Mouse (Mus musculus) mouse trophoblast stem cell (cell line): ENCODE results near the gene Gpd1.

Experiments
- in situ Hi-C, 2 experiments: fragments of 300-500 bp; cut with MseI, MboI; formaldehyde crosslinking; loops; 2 replicates in 1 of 2; 3 replicates in 1 of 2; pipeline ENCODE4 v1.15.1; 2025

Gene Gpd1

DNA sequence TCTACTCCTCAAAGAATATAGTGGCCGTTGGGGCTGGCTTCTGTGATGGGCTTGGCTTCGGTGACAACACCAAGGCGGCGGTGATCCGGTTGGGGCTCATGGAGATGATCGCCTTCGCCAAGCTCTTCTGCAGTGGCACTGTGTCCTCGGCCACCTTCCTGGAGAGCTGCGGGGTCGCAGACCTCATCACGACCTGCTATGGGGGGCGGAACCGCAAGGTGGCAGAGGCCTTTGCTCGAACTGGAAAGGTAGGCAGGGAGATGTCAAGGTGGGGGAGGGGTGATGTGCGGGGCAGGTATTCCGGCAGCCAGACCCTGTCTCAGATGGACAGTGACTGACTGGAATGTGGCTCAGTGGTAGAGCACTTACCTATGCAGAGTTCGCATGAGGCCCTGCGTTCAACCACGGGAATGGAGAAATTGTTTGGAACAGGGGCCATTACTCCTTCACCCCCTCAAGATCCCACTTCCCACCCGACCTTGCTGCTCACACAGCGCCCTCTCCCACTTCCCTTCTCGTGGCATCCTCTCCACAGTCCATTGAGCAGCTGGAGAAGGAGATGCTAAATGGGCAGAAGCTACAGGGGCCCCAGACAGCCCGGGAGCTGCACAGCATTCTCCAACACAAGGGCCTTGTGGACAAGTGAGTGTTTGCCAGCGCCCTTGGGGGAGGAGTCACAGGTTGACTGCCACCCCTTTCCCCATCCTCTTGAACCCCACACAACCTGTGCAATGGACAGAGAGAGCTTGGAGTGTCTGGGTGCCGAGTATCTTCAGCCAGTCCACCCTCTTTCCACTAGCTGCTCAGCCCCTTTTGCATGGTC is 4.8 kb downstream of the Gpd1 start:
- in situ Hi-C loops, result loop anchor here in 1 of 2 experiments (10.0 kb wide), 1 partner anchor 53 kb away; the partner anchor contains the start of gene Cers5

DNA sequence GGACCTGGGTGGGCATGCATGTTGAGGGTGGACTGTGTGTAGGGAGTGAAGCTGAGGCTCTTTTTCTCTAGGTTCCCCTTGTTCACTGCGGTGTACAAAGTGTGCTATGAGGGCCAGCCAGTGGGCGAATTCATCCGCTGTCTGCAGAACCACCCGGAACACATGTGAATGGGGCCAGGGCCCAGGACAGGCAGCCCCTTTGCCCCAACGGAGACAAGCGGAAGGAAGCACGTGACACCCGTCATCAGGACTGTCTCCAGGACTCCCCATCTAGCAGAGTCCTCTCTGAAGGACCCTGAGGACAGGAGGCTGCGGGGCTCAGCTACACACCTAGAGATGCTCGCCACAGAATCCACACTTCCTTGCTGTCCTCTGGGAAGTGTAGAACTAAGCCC is 5.8 kb downstream of the Gpd1 start:
- in situ Hi-C loops, result loop anchor here in 1 of 2 experiments (10.0 kb wide), 1 partner anchor 52 kb away; the partner anchor contains the start of gene Cers5

GRCm38 (mm10) chr15:99723515-99724291 is 6.4 kb downstream of the Gpd1 start:
- in situ Hi-C loops, result loop anchor here in 1 of 2 experiments (10.0 kb wide), 1 partner anchor 51 kb away; the partner anchor contains the start of gene Cers5

DNA sequence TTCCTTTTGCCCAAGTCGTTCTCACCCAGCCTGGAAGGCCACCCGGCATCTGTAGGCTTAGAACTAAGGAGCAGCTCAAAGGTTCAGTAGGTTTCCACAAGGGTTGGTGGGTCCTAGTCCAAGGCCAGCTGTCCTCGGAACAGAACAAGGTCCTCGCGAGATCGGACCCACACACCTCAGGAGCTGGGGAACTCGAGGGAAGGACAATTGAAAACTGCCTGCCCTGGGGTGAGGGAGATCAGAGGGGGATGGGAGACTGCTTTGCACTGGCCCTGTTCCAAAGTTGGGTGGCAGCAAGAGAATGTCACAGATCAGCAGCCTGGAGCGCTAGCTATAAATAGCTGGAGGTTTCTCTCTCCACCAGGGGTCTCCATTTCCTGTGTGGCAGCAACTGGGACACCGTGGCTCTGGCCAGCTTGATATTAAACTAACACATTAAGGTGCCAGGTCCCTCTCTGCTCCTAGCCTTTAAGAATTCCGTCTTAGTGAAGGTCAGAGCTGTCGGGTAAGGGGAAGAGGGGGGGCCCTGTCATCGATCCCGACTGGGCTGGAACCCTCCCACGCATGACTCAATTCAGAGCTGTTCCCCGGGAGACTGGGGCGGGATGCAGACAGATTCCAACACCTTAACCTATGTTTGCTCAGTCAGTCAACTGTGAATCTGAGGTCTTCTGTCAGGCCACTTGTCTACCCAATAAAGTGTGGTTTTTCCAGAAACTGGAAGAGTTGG is 7.1 kb downstream of the Gpd1 start:
- in situ Hi-C loops, result loop anchor here in 1 of 2 experiments (10.0 kb wide), 1 partner anchor 50 kb away; the partner anchor contains the start of gene Cers5

DNA sequence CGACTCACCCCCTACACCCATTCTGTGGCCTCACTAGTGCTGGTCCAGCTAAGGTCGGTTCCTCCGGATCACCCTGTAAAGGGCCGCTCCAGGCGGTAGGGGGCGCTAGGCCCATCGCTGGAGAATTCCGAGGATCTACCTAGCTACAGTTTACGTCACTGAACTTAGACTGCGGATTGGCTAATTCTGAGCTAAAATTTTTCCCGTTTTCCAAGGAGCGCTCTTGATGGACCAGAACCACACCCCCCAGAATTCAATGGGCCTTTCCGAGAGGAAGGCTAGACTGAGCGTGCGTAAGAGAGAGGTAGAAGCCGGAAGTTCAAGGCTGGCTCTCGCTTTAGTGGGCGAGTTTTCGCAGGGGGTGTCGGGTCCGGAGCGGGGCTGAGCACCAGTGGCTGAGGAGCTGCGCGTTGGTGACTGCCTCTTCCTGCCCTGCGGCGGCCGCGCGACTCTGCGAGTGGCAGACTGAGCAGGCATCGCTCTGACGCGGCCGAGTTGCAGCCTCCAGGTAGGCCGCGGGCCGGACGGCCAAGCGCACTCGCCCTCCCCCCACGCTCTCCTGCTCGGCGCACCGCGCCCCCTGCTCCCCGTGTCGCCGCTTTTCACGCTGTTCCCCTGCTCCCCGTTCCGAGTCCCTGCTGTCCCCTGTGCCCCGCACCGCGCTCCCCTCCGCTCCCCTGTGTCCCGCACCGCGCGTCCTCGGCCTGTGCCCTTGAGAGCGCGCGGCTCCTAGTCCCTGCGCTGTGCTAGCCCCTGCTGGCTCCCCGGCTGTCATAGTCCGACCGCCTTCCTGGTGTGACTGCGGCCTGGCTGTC is 8.2 kb downstream of the Gpd1 start, which contains the start of gene Cox14:
Gene Cox14 (plus strand): TSS at position 278 of the 815 bp plus-strand sequence.
- in situ Hi-C loops, result loop anchor here in 1 of 2 experiments (10.0 kb wide), 1 partner anchor 49 kb away; the partner anchor contains the start of gene Cers5

DNA sequence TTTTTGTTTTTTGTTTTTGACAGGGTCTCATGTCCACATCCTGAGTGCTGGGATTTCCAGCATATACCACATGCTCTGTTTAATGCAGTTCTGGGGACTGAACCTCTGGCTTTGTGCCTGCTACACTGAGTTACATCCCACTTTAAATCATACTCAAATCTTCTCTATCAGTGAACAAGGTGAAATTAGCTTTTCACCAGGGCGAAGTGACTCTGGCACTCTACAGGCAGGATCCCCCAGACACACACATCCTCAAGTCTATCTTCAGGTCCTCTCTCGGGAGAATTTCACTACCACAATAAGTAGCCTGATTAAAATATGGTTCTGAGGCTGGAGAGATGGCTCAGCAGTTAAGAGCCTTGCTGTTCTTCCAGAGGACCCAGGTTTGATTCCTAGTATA is 9.2 kb downstream of the Gpd1 start:
- in situ Hi-C loops, result loop anchor here in 1 of 2 experiments (10.0 kb wide), 1 partner anchor 48 kb away; the partner anchor contains the start of gene Cers5

GRCm38 (mm10) chr15:99727039-99727438 is 9.7 kb downstream of the Gpd1 start:
- in situ Hi-C loops, result loop anchor here in 1 of 2 experiments (10.0 kb wide), 1 partner anchor 48 kb away; the partner anchor contains the start of gene Cers5

- in situ Hi-C loops, result loop anchor here in 1 of 2 experiments (10.0 kb wide), 1 partner anchor 47 kb away; the partner anchor contains the start of gene Cers5
These were observed 10.2 kb downstream of the Gpd1 start for GRCm38 (mm10) chr15:99727525-99727924.

DNA sequence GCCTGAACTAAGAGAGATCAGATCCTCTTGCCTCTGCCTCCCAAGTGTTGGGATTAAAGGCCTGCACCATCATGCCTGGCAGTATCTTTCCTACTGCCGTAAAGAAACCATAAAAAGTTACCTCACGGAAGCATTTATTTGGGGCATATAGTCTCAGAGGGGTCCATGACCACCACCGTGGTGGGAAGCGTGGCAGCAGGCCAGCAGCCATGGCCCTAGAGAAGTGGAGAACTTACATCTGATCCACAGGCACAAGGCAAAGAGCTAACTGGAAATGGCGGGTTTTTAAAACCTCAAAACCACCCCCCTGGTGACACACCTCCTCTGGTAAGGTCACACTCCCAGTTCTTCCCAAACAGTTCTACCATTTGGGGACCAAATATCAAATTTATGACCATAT is 10.9 kb downstream of the Gpd1 start:
- in situ Hi-C loops, result loop anchor here in 1 of 2 experiments (10.0 kb wide), 1 partner anchor 47 kb away; the partner anchor contains the start of gene Cers5

DNA sequence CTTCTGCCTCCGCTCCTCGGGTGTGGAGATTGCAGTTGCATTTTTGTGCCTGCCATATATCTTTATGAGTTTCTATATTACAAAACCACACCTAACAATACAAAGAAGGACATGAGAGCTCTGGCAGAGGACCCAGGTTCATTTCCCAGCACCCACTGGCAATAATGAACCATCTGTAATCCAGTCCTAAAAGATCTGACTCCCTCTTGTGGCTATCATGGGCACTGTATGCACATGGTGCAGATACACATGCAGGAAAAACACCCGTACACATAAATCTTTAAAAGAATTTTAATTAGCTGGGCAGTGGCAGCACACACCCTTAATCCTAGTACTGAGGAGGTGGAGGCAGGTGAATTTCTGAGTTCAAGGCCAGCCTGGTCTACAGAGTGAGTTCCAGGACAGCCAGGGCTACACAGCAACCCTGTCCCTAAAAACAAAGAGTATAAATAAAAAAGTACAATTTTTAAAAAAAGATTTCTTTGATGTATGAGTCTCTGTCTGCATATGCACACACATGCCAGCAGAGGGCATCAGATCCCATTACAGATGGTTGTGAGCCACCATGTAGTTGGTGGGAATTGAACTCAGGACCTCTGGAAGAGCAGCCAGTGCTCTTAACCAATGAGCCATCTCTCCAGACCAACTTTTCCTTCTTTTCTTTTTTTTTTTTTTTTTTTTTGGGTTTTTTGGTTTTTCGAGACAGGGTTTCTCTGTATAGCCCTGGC is 11.9 kb downstream of the Gpd1 start:
- in situ Hi-C loops, result loop anchor here in 1 of 2 experiments (10.0 kb wide), 1 partner anchor 46 kb away; the partner anchor contains the start of gene Cers5

GRCm38 (mm10) chr15:99731167-99731566 is 13.9 kb downstream of the Gpd1 start:
- in situ Hi-C loops, result no loop called here

- in situ Hi-C loops, result no loop called here
These were observed 14.4 kb downstream of the Gpd1 start for GRCm38 (mm10) chr15:99731678-99732077.

- in situ Hi-C loops, result no loop called here
These were observed 15.9 kb downstream of the Gpd1 start for GRCm38 (mm10) chr15:99733186-99733585.

GRCm38 (mm10) chr15:99735631-99736030 is 18.3 kb downstream of the Gpd1 start:
- in situ Hi-C loops, result no loop called here

GRCm38 (mm10) chr15:99736675-99737074 is 19.4 kb downstream of the Gpd1 start:
- in situ Hi-C loops, result no loop called here

GRCm38 (mm10) chr15:99740229-99740628 is 22.9 kb downstream of the Gpd1 start:
- in situ Hi-C loops, result no loop called here

GRCm38 (mm10) chr15:99754204-99754603 is 36.9 kb downstream of the Gpd1 start:
- in situ Hi-C loops, result no loop called here

DNA sequence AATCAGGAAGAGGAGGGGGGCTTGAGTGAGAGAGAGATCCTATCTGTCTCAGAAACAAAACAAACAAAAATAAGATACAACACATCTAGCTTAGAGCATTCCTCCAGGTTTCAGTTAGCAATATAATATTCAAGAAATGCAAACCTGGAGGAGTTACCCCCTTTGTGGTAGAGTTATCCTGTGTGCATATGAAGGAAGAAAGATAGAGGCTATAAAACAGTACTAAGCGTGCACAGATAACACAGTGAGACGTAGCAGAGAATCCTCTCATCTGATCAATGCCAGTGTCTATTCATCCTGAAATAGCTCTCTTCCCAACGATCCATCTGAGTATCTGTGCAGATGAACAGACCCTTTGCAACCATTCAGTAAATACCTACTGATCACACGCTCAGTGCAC is 50.2 kb downstream of the Gpd1 start:
- in situ Hi-C loops, result no loop called here

- in situ Hi-C loops, result no loop called here
These were observed 51.4 kb downstream of the Gpd1 start for GRCm38 (mm10) chr15:99768761-99769160.
